Mouse (Mus musculus) limb, embryonic 15.5 days (tissue): ENCODE results near the gene Cdk5. TPM values are rescaled to one million over a fixed set of nuclear protein-coding genes. Genes with fewer than 3 reads are reported as not detected.

Source experiments
- ATAC-seq: fragments of 200-750 bp; cut with Nextera tagmentation; 2 replicates; pipeline ENCODE4 v1.8.0; 2017; ENCODE audit warnings: low read depth, moderate TSS enrichment; ENCODE audit not compliant: insufficient number of reproducible peaks, low FRiP score, low TSS enrichment
- H3K27ac ChIP-seq: fragments of 300-500 bp; sonication (generic); 2 replicates; pipeline ENCODE4 v1.5.1; 2015; ENCODE audit warnings: moderate library complexity, mild to moderate bottlenecking, inconsistent platforms
- H3K27me3 ChIP-seq: fragments of 300-500 bp; sonication (generic); 2 replicates; pipeline ENCODE4 v1.6.1; 2015; ENCODE audit warnings: inconsistent platforms
- H3K36me3 ChIP-seq: fragments of 300-500 bp; sonication (generic); 2 replicates; pipeline ENCODE4 v1.6.1; 2015; ENCODE audit warnings: inconsistent platforms
- H3K4me1 ChIP-seq: fragments of 300-500 bp; sonication (generic); 2 replicates; pipeline ENCODE4 v1.6.1; 2015; ENCODE audit warnings: inconsistent platforms
- H3K4me2 ChIP-seq: fragments of 300-500 bp; sonication (generic); 2 replicates; pipeline ENCODE4 v1.6.1; 2015; ENCODE audit warnings: mild to moderate bottlenecking, inconsistent platforms
- H3K4me3 ChIP-seq: fragments of 300-500 bp; sonication (generic); 2 replicates; pipeline ENCODE4 v1.5.1; 2015; ENCODE audit warnings: mild to moderate bottlenecking, inconsistent platforms
- H3K9ac ChIP-seq: fragments of 300-500 bp; sonication (generic); 2 replicates; pipeline ENCODE4 v1.6.1; 2015; ENCODE audit warnings: inconsistent platforms
- H3K9me3 ChIP-seq: fragments of 300-500 bp; sonication (generic); 2 replicates; pipeline ENCODE4 v1.6.1; 2016; ENCODE audit warnings: inconsistent platforms
- WGBS: fragments of 180-500 bp; shearing (Covaris S2); methylation state at CpG from one replicate; pipeline ENCODE4 v1.1.7; 2015; 5-methylcytosine and 5-hydroxymethylcytosine counted together
- polyA plus RNA-seq: library from polyadenylated mRNA; unstranded; fragments of >200 nt; fragmentation: Nextera tagmentation; extraction: Ambion mirVana; gene quantifications from 2 replicates; pipeline ENCODE4 v1.2.1, GENCODE M21; 2015

Cdk5 gene
- polyA plus RNA-seq, 1 experiment from 2014 or later, result 54.9 TPM

DNA sequence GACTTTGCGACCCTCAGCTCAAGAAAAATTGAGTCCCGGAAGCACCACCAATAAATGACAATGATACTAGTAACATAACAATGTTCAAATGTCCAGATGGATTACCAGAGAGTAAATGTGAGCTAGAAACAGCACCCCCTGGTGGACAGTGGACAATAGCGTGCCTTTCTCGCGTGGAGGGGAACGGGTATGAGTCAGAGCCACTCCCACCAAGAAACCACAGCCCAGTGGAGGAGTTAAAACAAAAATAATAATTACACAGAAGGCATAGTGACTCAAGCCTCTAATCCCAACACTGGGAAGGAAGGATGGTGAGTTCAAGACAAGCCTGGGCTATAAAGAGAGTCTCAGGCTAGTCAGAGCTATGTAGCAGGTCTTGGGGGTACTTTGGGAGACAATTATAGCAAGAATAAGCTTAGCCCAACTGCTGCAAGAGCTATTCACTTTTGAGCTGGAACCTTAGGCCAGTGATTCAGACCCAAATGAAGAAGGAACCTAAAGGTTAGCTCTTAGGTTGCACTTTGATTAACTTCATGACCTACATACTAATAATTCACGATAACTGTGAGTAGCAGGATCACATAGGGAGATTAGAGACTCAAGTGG lies 29.8 kb downstream of the Cdk5 start, which contains the start of gene Abcb8:
Gene Abcb8, plus strand, starts transcription at position 272 of the 606 bp plus-strand sequence.
- H3K4me2 ChIP-seq, result peak within 1 kb of the TSS; percentile 51
- ATAC-seq, result no peak
- WGBS, result 25% methylated on average over 7 of the region's 7 CpGs
- peak within 1 kb of the TSS; percentile 85 for H3K27ac ChIP-seq
- no peaks in the 10 kb centered on the region for H3K9me3 ChIP-seq
- H3K4me1 ChIP-seq, result peaks cover 8% of the 10 kb centered on the region; the same call in 1 of the 2 replicates
- 0 out of 2 replicates have a peak, but pooled peaks cover 6% of the 10 kb centered on the region for H3K27me3 ChIP-seq
- H3K36me3 ChIP-seq, result no peaks in the 10 kb centered on the region
- H3K9ac ChIP-seq, result no peak within 1 kb of the TSS
- peak within 1 kb of the TSS; percentile 64 for H3K4me3 ChIP-seq

- H3K4me1 ChIP-seq, result peaks cover 16% of the 10 kb centered on the region
- H3K36me3 ChIP-seq, result no peaks in the 10 kb centered on the region
- no peak overlapping the region for H3K9ac ChIP-seq
- no peak for ATAC-seq
- H3K27ac ChIP-seq, result no peak overlapping the region
- H3K27me3 ChIP-seq, result peaks cover 14% of the 10 kb centered on the region; the same call in 1 of the 2 replicates
- no peaks in the 10 kb centered on the region for H3K9me3 ChIP-seq
- H3K4me2 ChIP-seq, result no peak overlapping the region
- 74% methylated on average over 7 of the region's 7 CpGs for WGBS
- H3K4me3 ChIP-seq, result no peak overlapping the region
These were observed 30.6 kb downstream of the Cdk5 start for GRCm38 (mm10) chr5:24392724-24393123.

DNA sequence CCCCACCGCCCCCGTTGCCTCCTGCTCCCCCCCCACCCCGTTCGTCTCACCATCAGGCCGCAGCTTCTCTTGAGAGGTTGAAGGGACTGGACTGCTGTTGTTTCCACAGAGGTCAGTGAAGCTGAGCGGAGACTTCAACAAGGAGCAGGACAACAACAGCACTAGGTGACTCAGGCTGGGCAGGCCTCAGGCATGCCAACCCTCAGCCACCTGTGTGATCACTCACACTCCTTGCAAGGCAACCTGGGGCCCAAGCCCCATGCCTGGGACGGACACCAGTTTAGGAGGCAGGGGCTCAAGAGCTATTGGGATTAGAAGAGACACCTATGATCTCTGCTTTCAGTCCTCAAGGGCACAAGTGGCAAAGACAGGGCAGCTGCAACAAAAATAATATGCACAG lies 31.5 kb downstream of the Cdk5 start, which contains the start of gene Atg9b:
Gene Atg9b, minus strand, starts transcription at position 280 of the 400 bp plus-strand sequence.
- WGBS, result 77% methylated on average over 7 of the region's 7 CpGs

DNA sequence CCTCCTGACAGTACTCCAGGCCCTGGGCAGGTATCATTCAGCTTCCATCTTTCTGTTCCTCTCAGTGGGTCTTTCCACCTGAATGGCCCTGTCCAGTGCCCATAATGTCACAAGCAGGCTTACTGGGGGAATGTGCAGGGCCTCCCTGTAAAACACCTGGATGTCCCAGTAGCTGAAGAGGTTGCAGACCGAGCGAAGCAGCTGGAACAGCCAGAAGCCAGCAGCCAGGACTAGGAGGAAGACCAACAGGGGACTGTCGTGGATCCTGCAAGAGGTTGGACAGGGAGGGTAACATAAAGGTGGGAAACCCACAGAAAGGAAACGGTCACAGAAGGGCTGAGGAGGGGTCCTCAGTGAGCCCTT lies 33.7 kb downstream of the Cdk5 start:
- H3K9ac ChIP-seq, result no peak overlapping the region
- H3K9me3 ChIP-seq, result no peaks in the 10 kb centered on the region
- 65% methylated on average over 4 of the region's 4 CpGs for WGBS
- H3K27ac ChIP-seq, result no peak overlapping the region
- no peak overlapping the region for H3K4me3 ChIP-seq
- peaks cover 27% of the 10 kb centered on the region for H3K4me1 ChIP-seq
- peaks cover 37% of the 10 kb centered on the region for H3K27me3 ChIP-seq
- H3K4me2 ChIP-seq, result no peak overlapping the region
- H3K36me3 ChIP-seq, result no peaks in the 10 kb centered on the region
- no peak for ATAC-seq

More for the DNA sequence above, 31.5 kb downstream of the Cdk5 start, which contains the start of gene Atg9b:
- H3K36me3 ChIP-seq, result no peaks in the 10 kb centered on the region
- H3K4me2 ChIP-seq, result no peak within 1 kb of the TSS
- peaks cover 22% of the 10 kb centered on the region for H3K27me3 ChIP-seq
- ATAC-seq, result no peak
- no peak within 1 kb of the TSS for H3K4me3 ChIP-seq
- H3K9ac ChIP-seq, result no peak within 1 kb of the TSS
- peaks cover 24% of the 10 kb centered on the region for H3K4me1 ChIP-seq
- H3K9me3 ChIP-seq, result no peaks in the 10 kb centered on the region
- no peak within 1 kb of the TSS for H3K27ac ChIP-seq

GRCm38 (mm10) chr5:24389011-24389657 lies 34.2 kb downstream of the Cdk5 start:
- Histone ChIP-seq H3K9ac (no peak overlapping the region), H3K4me1 (peaks cover 32% of the 10 kb centered on the region), H3K27ac (no peak overlapping the region), H3K4me3 (no peak overlapping the region), H3K27me3 (peaks cover 37% of the 10 kb centered on the region), H3K36me3 (no peaks in the 10 kb centered on the region), H3K9me3 (no peaks in the 10 kb centered on the region), H3K4me2 (no peak overlapping the region)
- WGBS, result 58% methylated on average over 7 of the region's 7 CpGs
- no peak for ATAC-seq

- 27% methylated on average over 26 of the region's 26 CpGs for WGBS
- Histone ChIP-seq H3K9me3 (no peaks in the 10 kb centered on the region), H3K36me3 (no peaks in the 10 kb centered on the region), H3K4me3 (peak overlapping the region; percentile 48), H3K4me2 (peak overlapping the region; percentile 100), H3K27me3 (peaks cover 37% of the 10 kb centered on the region), H3K4me1 (peaks cover 32% of the 10 kb centered on the region), H3K9ac (peak overlapping the region; percentile 44), H3K27ac (no peak overlapping the region)
- ATAC-seq, result no peak
These were observed 34.9 kb downstream of the Cdk5 start for GRCm38 (mm10) chr5:24388246-24388915.

DNA sequence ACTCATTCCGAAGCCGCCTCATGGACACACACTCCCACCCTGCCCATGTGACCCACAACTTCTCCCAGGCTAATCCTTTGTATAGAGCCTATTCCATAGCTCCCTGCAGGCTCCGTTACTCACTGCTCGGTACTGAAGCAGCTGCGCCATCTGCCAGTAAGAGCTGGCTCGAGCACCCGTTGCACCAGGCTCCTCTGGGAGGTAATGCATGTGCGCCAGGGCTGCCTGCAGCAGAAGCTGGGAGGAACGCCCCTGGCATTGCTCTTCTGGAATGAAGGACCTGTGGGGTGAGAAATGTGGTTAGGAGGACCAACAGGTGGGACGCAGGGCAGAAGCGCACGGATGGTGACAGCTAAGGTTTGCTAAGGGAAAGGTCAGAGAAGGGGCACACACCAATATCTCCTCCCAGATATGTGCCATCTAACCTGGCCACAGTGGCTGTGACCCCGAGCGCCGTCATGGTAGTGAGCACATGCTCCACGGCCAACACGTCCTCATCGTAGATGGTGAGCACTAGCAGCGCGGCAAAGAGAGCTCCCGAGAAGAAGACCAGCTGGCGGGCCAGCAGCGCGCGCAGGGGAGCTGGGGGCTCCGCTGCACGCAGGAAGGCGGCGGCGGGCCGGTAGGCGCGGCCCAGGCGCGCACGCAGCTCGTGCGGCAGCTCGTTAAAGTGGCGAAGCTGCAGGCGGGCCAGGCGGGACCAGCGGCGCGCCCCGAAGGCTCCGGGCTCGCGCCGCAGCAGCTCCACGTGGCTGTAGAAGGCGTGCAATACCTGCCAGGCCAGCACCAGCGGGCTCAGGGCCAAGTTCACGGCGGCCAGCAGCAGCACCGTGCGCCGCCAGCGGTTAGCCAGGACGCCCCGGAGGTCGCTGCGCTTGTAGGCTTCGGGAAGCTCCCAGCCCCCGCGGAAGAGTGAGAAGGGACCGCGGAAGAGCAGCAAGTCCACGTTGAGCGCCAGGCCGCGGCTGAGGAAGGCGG lies 35.8 kb downstream of the Cdk5 start:
- 2% methylated on average over 73 of the region's 73 CpGs for WGBS
- H3K36me3 ChIP-seq, result no peaks in the 10 kb centered on the region
- peak overlapping the region; percentile 44 for H3K9ac ChIP-seq
- peak overlapping the region; percentile 48 for H3K4me3 ChIP-seq
- peaks cover 37% of the 10 kb centered on the region for H3K27me3 ChIP-seq
- peak overlapping the region; percentile 27; the same call in 1 of the 2 replicates for H3K27ac ChIP-seq
- no peak for ATAC-seq
- no peaks in the 10 kb centered on the region for H3K9me3 ChIP-seq
- H3K4me1 ChIP-seq, result peaks cover 36% of the 10 kb centered on the region
- peak overlapping the region; percentile 100 for H3K4me2 ChIP-seq

- 84% methylated on average over 10 of the region's 10 CpGs for WGBS
- no peak overlapping the region for H3K9ac ChIP-seq
- H3K27me3 ChIP-seq, result peaks cover 37% of the 10 kb centered on the region
- no peak overlapping the region for H3K27ac ChIP-seq
- H3K4me1 ChIP-seq, result peaks cover 36% of the 10 kb centered on the region
- no peak overlapping the region for H3K4me3 ChIP-seq
- H3K4me2 ChIP-seq, result no peak overlapping the region
- H3K36me3 ChIP-seq, result no peaks in the 10 kb centered on the region
- H3K9me3 ChIP-seq, result no peaks in the 10 kb centered on the region
- no peak for ATAC-seq
These were observed 37.3 kb downstream of the Cdk5 start for GRCm38 (mm10) chr5:24385887-24386550.

DNA sequence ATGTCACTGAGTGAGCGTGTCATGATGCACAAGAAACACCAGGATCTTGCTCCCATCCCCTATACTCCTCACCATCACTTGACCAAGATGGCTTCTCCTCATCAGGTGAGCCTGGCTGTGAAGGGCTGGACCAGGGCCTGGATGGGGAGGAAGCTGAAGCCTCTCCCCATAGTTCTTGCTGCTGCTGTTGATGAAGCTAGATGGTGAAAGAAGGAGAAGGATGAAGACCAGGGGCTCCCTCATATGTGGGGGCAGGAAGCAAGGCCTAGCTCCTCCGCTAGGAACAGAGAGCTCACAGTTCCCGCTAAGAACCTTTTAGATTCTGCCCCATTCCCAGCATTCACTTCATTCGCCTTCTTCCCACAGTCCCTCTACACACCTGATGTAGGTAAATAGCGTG lies 38.0 kb downstream of the Cdk5 start:
- ATAC-seq, result no peak
- WGBS, result 90% methylated on average over 5 of the region's 5 CpGs
- H3K4me1 ChIP-seq, result peaks cover 36% of the 10 kb centered on the region

DNA sequence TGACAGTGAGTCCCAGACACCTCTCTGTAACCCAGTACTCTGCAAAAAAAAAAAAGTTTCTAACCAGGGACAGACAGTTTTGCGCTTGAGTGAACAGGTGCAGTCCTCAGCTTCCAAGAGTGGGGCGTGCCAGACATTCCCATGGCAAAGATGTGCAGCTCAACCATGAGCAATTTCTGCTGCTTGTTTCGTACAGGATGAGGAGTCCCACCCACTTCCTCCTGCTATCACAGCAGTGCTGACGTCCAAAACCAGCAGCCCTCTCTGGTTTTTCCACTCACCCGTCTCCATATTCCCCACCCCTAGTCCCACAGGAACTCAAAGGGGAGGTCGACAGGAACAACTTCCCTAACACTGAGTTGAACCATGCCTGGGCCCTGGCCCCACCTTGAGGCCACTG lies 38.9 kb downstream of the Cdk5 start:
- no peak overlapping the region for H3K9ac ChIP-seq

More for the DNA sequence above, 38.0 kb downstream of the Cdk5 start:
- Histone ChIP-seq H3K4me2 (no peak overlapping the region), H3K9me3 (no peaks in the 10 kb centered on the region), H3K27ac (no peak overlapping the region), H3K36me3 (no peaks in the 10 kb centered on the region), H3K9ac (no peak overlapping the region), H3K27me3 (peaks cover 37% of the 10 kb centered on the region), H3K4me3 (no peak overlapping the region)

More for the DNA sequence above, 38.9 kb downstream of the Cdk5 start:
- Histone ChIP-seq H3K4me1 (peaks cover 36% of the 10 kb centered on the region), H3K27me3 (peaks cover 32% of the 10 kb centered on the region), H3K4me3 (no peak overlapping the region), H3K36me3 (no peaks in the 10 kb centered on the region), H3K27ac (peak overlapping the region; percentile 40; the same call in 1 of the 2 replicates), H3K4me2 (no peak overlapping the region), H3K9me3 (no peaks in the 10 kb centered on the region)
- no peak for ATAC-seq
- 57% methylated on average over 6 of the region's 6 CpGs for WGBS
